Mouse (Mus musculus) C2C12 (cell line): Measurements from ENCODE around the gene Myt1. TPM values are rescaled to one million over a fixed set of nuclear protein-coding genes. Genes with fewer than 3 reads are reported as not detected.

ENCODE experiments used
- H3K27me3 ChIP-seq: one replicate; pipeline ENCODE4 v1.6.1; 2011; ENCODE audit not compliant: control insufficient read depth, insufficient read depth, insufficient read length
- H3K36me3 ChIP-seq: one replicate; pipeline ENCODE4 v1.6.1; 2011; ENCODE audit not compliant: control insufficient read depth, insufficient read depth
- H3K4me3 ChIP-seq: one replicate; pipeline ENCODE4 v1.5.1; 2011; ENCODE audit warnings: mild to moderate bottlenecking, control low read depth; ENCODE audit not compliant: poor library complexity, insufficient read depth, severe bottlenecking
- H3K79me2 ChIP-seq: one replicate; pipeline ENCODE4 v1.6.1; 2011; ENCODE audit not compliant: control insufficient read depth, insufficient read depth
- H3K79me3 ChIP-seq: one replicate; pipeline ENCODE4 v1.6.1; 2011; ENCODE audit warnings: low read depth, control low read depth
- H3ac ChIP-seq: one replicate; pipeline ENCODE3; 2011; ENCODE audit warnings: low read depth; ENCODE audit not compliant: control insufficient read depth, insufficient read length
- CEBPB ChIP-seq: IDR thresholded peaks from one replicate; pipeline ENCODE4 v1.6.1; 2011; ENCODE audit warnings: low read depth, mild to moderate bottlenecking, control low read depth, moderate library complexity
- CTCF ChIP-seq: IDR thresholded peaks from one replicate; pipeline ENCODE4 v1.5.1; 2011; ENCODE audit not compliant: control insufficient read depth, insufficient read depth, insufficient read length
- FOSL1 ChIP-seq: IDR thresholded peaks from one replicate; pipeline ENCODE4 v1.8.0; 2011; ENCODE audit warnings: mild to moderate bottlenecking, low read length; ENCODE audit not compliant: poor library complexity, insufficient read depth, severe bottlenecking
- MAX ChIP-seq: IDR thresholded peaks from one replicate; pipeline ENCODE4 v1.6.1; 2011; ENCODE audit warnings: mild to moderate bottlenecking, control low read depth
- MYOD1 ChIP-seq: IDR thresholded peaks from one replicate; pipeline ENCODE4 v1.6.1; 2011; ENCODE audit warnings: low read depth; ENCODE audit not compliant: control insufficient read depth, insufficient read length
- MYOG ChIP-seq: IDR thresholded peaks from one replicate; pipeline ENCODE4 v1.6.1; 2011; ENCODE audit not compliant: control insufficient read depth, insufficient read length; ENCODE audit errors: extremely low read depth
- USF1 ChIP-seq: IDR thresholded peaks from one replicate; pipeline ENCODE4 v1.6.1; 2011; ENCODE audit warnings: low read depth, mild to moderate bottlenecking, control low read depth, moderate library complexity
- long read RNA-seq, 2 experiments: library from polyadenylated mRNA; unstranded; transcript quantifications; one replicate each; pipeline ENCODE4 v2.0.0; 2019 to 2020
- polyA plus RNA-seq: library from polyadenylated mRNA; unstranded; fragments of >200 nt; fragmentation: generic; extraction: Trizol; gene quantifications from one replicate; pipeline ENCODE4 v1.2.1, GENCODE M21; 2012; ENCODE audit warnings: missing spikeins

Gene Myt1
- polyA plus RNA-seq = not detected
- long read RNA-seq, experiment 1 = 0 reads
- long read RNA-seq, experiment 2 = 0 reads

GRCm38 (mm10) chr2:181763006-181763830 lies at the start of gene Myt1:
Gene Myt1 (plus strand): TSS chr2:181763332.
- Histone ChIP-seq H3K36me3 (no peaks in the 10 kb centered on the region), H3K27me3 (peaks cover 8% of the 10 kb centered on the region), H3K79me2 (no peaks in the 10 kb centered on the region), H3K4me3 (no peak within 1 kb of the TSS), H3ac (no peak within 1 kb of the TSS), H3K79me3 (no peaks in the 10 kb centered on the region)
- TF ChIP-seq CEBPB = no peak
- TF ChIP-seq MYOD1 = no peak
- no peak for TF ChIP-seq MAX
- no peak for TF ChIP-seq USF1
- no peak for TF ChIP-seq FOSL1
- TF ChIP-seq CTCF = no peak
- TF ChIP-seq MYOG = no peak

GRCm38 (mm10) chr2:181713749-181714148 lies 49.4 kb upstream of the Myt1 start:
- Histone ChIP-seq H3K79me3 (no peaks in the 10 kb centered on the region), H3K27me3 (peaks cover 8% of the 10 kb centered on the region), H3K79me2 (no peaks in the 10 kb centered on the region), H3K4me3 (no peak overlapping the region), H3K36me3 (no peaks in the 10 kb centered on the region), H3ac (no peak overlapping the region)
- no peak for TF ChIP-seq MYOD1
- TF ChIP-seq MYOG = no peak
- TF ChIP-seq MAX = no peak
- no peak for TF ChIP-seq USF1
- no peak for TF ChIP-seq CTCF
- no peak for TF ChIP-seq FOSL1
- no peak for TF ChIP-seq CEBPB

- Histone ChIP-seq H3K27me3 (peaks cover 8% of the 10 kb centered on the region), H3K36me3 (no peaks in the 10 kb centered on the region), H3K79me2 (no peaks in the 10 kb centered on the region), H3ac (no peak within 1 kb of the TSS), H3K4me3 (no peak within 1 kb of the TSS), H3K79me3 (no peaks in the 10 kb centered on the region)
- no peak for TF ChIP-seq CEBPB
- no peak for TF ChIP-seq MYOD1
- TF ChIP-seq MYOG = no peak
- TF ChIP-seq CTCF = no peak
- TF ChIP-seq MAX = no peak
- TF ChIP-seq FOSL1 = no peak
Observed at GRCm38 (mm10) chr2:181714903-181715326, 48.2 kb upstream of the Myt1 start, which contains the start of gene Oprl1. Gene Oprl1 (plus strand): TSS chr2:181715016.

GRCm38 (mm10) chr2:181715382-181715781 lies 47.8 kb upstream of the Myt1 start:
- Histone ChIP-seq H3K79me3 (no peaks in the 10 kb centered on the region), H3K27me3 (peaks cover 8% of the 10 kb centered on the region), H3K4me3 (no peak overlapping the region), H3ac (no peak overlapping the region), H3K36me3 (no peaks in the 10 kb centered on the region), H3K79me2 (no peaks in the 10 kb centered on the region)
- TF ChIP-seq MAX = no peak
- no peak for TF ChIP-seq CTCF
- TF ChIP-seq FOSL1 = no peak
- TF ChIP-seq CEBPB = no peak
- TF ChIP-seq MYOD1 = no peak
- no peak for TF ChIP-seq MYOG
- TF ChIP-seq USF1 = no peak

GRCm38 (mm10) chr2:181716991-181717390 lies 46.1 kb upstream of the Myt1 start:
- no peak overlapping the region for H3ac ChIP-seq
- H3K36me3 ChIP-seq = no peaks in the 10 kb centered on the region
- peaks cover 8% of the 10 kb centered on the region for H3K27me3 ChIP-seq
- no peak overlapping the region for H3K4me3 ChIP-seq
- no peaks in the 10 kb centered on the region for H3K79me3 ChIP-seq
- TF ChIP-seq CEBPB = no peak
- no peak for TF ChIP-seq MYOD1
- TF ChIP-seq USF1 = no peak
- no peak for TF ChIP-seq MAX
- TF ChIP-seq MYOG = no peak
- TF ChIP-seq FOSL1 = no peak
- no peak for TF ChIP-seq CTCF
- no peaks in the 10 kb centered on the region for H3K79me2 ChIP-seq
